Mouse (Mus musculus) right cerebral cortex, adult 2 months (tissue): ENCODE data around the gene Il31.

ENCODE experiments used
- DNase-seq, 2 experiments: peaks; one replicate each; pipeline ENCODE4 v3.0.0; 2021 to 2022; ENCODE audit warnings: low spot score in 2 of 2

Gene Il31

GRCm38 (mm10) chr5:123473817-123474216 lies 15.5 kb downstream of the Il31 start:
- no peak for DNase-seq

DNA sequence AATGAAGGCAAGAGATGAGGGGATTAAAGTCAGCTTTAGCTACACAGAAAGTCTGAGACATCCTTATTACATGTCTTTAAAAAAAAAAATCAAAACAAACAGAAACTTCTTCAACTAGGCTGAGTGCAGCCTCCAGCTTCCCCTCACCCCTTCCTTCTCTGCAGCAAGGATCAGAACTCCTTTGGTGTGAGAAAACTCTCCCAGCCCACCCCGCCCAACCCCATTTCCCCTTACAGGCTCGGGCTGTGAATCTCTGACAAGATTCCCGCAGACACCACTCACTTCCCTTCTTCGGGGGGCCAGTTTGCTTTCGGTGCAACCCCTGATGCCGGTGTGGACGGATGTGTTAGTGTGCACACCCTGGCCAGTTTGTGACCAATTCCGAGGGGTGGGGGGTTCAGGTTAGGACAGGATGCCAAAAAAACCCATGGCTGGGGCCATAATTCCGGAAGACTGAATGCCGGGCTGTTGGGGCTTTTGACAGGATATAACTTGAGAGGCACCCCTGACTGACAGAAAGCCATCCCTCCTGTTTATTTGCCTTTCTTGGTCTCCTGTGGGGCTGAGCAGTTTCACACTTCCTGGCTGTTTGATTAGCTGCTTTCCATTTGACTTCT lies 18.4 kb downstream of the Il31 start:
- DNase-seq = no peak

- DNase-seq = no peak
Measured at GRCm38 (mm10) chr5:123464638-123465037, 24.7 kb downstream of the Il31 start.

DNA sequence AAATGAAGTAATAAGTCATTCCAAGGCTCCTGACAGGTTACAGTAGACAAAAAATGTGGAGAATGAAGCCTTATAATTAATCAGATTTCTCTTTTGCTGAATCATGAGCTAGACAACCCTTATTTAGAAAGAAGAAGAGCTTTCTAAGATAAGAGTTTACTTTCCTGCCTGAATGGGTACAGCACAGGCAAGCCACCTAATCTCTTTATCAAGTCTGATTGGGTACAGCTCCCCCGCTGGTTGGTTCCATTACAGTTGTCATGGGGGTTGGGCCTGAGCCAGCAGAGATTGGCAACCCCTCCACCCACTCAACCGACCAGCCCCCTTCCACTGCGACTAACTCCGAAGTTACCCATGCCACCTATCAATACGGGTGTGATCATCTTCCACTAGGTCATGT lies 27.9 kb downstream of the Il31 start:
- no peak for DNase-seq

DNA sequence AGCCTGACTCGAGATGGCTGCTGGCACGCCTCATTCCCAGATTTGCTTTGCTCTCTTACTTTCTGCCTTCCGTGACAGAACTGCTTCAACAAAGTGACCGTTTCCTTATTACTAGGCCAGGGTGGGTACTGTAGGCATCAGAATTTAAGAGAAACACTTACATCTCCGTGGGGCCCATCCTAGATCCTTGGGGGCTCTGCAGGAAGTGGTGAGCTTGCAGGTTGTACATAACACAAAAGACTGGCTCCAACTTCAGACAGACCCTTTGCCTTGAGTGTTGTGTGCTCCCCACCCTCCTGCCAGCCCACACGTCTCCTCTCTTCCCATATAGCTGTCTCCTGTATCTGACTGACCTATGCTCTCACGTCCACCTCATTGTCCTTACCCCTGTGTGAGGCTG lies 37.4 kb downstream of the Il31 start:
- DNase-seq = no peak

- DNase-seq = no peak
Measured at GRCm38 (mm10) chr5:123444849-123445334, 44.4 kb downstream of the Il31 start.

GRCm38 (mm10) chr5:123444069-123444468 lies 45.2 kb downstream of the Il31 start:
- peak; percentile 80 to 81 for DNase-seq

- DNase-seq = no peak
Measured at GRCm38 (mm10) chr5:123442283-123442682, 47.0 kb downstream of the Il31 start.

DNA sequence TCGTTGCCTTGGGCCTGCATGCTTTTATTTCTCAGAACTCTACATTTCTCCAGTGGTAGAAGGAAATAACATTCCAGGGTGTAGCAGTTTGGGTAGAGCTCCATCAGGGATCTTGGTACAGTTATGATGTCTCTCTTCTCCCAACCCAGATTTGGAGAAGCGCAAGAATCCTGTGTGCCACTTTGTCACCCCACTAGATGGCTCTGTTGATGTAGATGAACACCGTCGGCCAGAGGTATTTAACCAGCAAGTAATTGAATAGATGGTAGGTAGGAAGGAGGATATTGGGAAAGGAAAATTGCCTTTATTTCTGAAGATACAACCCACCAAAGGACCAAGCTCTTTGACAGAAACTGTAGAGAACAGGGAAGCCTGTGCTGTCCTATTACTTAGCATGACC lies 48.6 kb downstream of the Il31 start:
- DNase-seq = peak in 1 of 2 experiments; percentile 31

DNA sequence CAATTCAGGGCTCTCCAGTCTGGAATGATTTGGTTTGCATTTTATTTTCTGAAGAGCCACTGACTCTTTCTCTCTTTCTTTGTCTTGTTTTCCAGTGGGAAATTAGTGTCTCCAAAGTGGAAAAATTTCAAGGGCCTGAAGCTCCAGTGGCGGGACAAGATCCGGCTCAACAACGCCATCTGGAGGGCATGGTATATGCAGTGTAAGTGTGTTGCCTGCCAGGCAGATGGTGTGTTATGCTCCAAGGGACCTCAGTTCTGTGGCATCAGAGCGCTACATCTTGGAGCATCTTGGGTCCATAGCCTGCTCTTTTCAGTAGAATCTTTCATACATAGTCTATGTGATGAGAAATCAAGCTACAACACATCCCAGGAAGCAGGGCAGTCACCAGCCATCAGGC lies 49.3 kb downstream of the Il31 start:
- peak in 1 of 2 experiments; percentile 26 for DNase-seq

DNA sequence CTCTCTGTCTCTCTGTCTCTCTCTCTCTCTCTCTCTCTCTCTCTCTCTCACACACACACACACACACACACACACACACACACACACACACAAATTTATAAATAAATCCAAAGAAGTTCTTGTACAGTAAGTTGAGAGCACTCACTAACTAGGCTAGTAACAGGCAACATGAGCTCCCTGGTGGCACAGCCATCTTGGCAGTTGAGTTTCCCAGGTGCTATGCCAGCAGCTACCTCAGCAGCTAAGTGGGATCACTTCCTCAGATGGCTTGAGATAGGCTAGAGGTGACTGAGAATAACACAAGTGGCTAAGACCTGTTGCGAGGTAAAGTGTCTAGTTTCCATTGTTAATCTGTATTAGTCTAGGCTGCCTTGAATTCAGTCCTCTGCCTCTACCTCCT lies 50.0 kb downstream of the Il31 start:
- DNase-seq = no peak

GRCm38 (mm10) chr5:123438381-123438780 lies 50.9 kb downstream of the Il31 start:
- DNase-seq = no peak

DNA sequence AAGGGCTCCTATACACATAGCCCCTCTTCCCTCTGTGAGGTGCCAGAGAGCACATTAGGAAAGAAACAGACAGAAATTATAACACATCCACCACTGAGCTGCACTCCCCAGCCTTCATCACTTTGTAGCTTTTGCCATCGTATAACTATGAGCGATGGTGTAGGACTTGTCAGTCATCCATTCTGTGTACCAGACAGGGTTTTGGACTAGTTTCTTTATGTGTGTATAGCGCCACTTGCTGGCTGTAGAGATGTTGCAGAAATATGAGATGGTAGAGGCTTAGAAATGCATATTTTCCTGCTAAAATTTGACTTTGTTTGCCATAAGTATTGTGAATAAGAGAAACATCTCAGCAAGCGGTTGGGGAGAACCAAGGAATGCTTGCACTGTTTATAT lies 52.5 kb downstream of the Il31 start:
- DNase-seq = peak; percentile 67 to 78

DNA sequence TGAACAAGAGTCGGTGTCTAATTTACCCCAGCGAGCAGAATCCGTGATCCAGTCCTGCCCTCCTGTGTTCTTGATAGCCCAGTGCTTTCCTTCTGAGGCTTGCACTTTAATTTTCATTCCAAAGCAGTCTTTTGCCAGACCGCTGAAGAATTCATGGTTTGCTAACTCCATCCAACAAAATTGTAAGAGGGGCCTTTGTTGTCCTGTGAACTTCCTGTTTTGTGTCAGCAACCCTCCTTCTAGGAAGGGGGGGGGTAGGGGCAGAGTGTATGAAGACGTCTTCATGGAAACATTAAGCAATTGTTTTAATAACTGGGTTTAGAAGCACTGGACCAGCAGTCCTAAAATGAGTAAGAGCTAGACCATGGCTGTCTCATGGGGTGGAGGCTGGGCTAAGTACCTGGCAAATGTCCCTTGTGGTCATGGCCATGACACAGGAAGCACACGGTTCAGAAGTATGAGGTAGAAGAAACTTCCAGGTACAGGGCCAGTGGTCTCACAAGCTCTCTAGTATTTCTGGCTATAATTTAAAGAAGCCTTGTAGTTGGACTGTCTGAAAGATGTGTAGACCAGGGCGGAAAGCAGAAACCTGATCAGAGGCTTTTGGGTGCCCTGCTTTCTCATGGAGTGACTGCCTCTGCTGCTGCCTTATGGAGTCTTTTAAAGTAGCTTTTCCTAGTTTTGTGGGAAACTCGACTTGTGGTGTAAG lies 53.1 kb downstream of the Il31 start:
- DNase-seq = no peak

DNA sequence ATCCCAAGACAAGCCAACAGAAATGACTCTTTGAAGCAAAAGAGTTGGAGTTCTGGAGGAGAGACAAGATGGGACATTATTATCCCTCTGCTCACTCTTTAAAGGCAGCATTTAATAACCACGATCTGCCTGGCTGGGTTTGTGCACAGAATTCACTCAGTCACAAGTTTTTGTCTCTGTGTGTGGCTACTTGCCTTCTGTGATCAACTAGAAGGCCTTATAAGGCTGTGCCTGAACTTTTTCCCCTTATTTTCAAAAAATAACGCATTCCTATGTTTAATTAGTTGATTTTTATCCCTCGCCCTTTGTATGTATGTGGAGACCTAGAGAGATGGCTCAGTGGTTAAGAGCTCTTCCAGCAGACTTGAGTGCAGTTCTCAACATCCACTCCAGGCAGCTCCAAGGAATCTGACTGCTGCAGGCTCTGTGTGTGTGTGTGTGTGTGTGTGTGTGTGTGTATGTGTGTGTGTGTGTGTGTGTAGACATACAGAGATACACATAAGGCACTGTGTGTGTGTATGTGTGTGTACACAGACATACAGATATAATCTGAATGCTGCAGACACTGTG lies 56.9 kb downstream of the Il31 start:
- DNase-seq = no peak

DNA sequence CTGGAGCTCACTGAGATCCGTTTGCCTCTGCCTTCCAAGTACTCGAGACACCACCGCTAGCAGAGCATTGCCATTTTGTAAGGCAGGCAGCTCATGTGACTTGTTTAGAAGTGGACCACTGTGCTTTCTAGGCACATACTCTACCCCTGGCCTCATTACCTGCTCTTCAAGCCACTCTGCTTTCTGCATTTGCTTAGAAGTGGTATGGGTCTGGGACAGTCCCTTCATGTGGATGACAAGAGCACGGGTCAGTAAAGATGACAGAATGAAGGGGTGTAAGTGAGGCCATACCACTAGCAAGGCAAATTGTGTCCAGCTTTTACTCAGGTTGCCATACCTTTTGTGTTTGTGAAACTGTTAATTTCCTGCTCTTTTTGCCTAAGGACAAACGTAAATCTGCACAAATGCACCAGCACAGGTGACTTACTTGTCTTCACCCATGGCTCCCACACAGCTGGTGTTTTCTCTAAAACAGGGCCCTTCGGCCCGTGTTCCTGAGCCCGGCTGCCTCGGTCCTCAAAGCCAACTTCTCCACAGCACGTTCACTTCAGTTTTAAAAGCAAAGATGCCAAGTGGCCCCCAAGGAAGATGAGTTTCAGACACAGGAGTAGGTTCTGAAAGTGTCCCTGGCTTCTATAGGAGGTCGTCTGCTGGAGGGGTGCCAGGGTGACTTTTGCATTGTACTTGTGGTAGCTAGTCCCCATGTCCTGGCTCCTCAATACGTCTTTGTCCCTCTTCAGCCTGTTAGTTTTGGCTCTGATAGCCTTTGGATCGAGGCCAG lies 57.6 kb downstream of the Il31 start:
- peak; percentile 9 to 49 for DNase-seq
